In genomic region chr13:54072526-54073057, GRCm38 (mm10) we compare ENCODE assay signal across 9 mouse cellular contexts. TPM values are rescaled to one million over a fixed set of nuclear protein-coding genes. Genes with fewer than 3 reads are reported as not detected.
DNase-seq lines count a peak whose midpoint lies in the region; ATAC-seq and TF ChIP-seq lines count a peak whose summit lies in the region.
"Had no signal": no experiment of that assay in that cellular context is flagged by ENCODE, and none has a peak within 500 bp of the region (broad histone marks: within the 10 kb centered on the region; RNA-seq: fewer than 3 reads in every experiment).

No protein-coding gene starts in this region.

- H3K4me2 ChIP-seq in embryonic facial prominence, embryonic 15.5 days (replicated peaks): peak overlapping the region; percentile 79
- peak overlapping the region; percentile 65 for H3K4me2 ChIP-seq in kidney, postnatal 0 days (ENCODE audit: low read length)
- H3K4me2 ChIP-seq in stomach, embryonic 14.5 days (replicated peaks; ENCODE audit: low read depth, low read length): peak overlapping the region; percentile 74

- TF ChIP-seq CTCF in spleen, adult 2 months (IDR thresholded peaks at IDR 0.05; ENCODE audit: extremely low read depth, insufficient read depth, insufficient read length, insufficient replicate concordance): no peak
- no peak for TF ChIP-seq CTCF in kidney, postnatal 0 days (IDR thresholded peaks at IDR 0.05; ENCODE audit: low read depth)

- no peak for TF ChIP-seq POLR2A in spleen, adult 2 months (IDR thresholded peaks at IDR 0.05; ENCODE audit: low read depth, low read length)

- H3K27ac ChIP-seq in spleen, adult 2 months (ENCODE audit: insufficient read depth, low read length): no peak overlapping the region
- no peak overlapping the region for H3K27ac ChIP-seq in embryonic facial prominence, embryonic 15.5 days (replicated peaks)
- peak overlapping the region; percentile 89 for H3K27ac ChIP-seq in kidney, postnatal 0 days
- peak overlapping the region; percentile 69 for H3K27ac ChIP-seq in stomach, embryonic 14.5 days (ENCODE audit: low read length)

- DNase-seq in spleen, adult 2 months (ENCODE audit: low read depth in 1 of 2, low spot score in 2 of 2): no peak
- no peak for DNase-seq in spleen, postnatal 14 days (ENCODE audit: low spot score in 2 of 2)
- DNase-seq in kidney, postnatal 0 days (ENCODE audit: low spot score): no peak
- no peak for DNase-seq in left cerebral cortex, adult 18-20 months (ENCODE audit: low spot score in 2 of 2)
- no peak for DNase-seq in spleen, postnatal 36 days (ENCODE audit: low spot score in 2 of 2)

- 0 out of 2 replicates have a peak overlapping the region, but pooled peaks have one; percentile 59 for H3K9ac ChIP-seq in embryonic facial prominence, embryonic 15.5 days
- peak overlapping the region; percentile 88; the same call in 1 of the 2 replicates for H3K9ac ChIP-seq in kidney, postnatal 0 days (ENCODE audit: low read depth, low read length)
- peak overlapping the region; percentile 78 for H3K9ac ChIP-seq in stomach, embryonic 14.5 days (replicated peaks; ENCODE audit: low read depth, low read length)

- peak overlapping the region; percentile 67 for H3K4me3 ChIP-seq in spleen, adult 2 months (ENCODE audit: extremely low read depth, insufficient read depth, insufficient read length)
- H3K4me3 ChIP-seq in embryonic facial prominence, embryonic 15.5 days (replicated peaks): peak overlapping the region; percentile 79
- peak overlapping the region; percentile 87 for H3K4me3 ChIP-seq in kidney, postnatal 0 days (replicated peaks; ENCODE audit: low read depth, low read length)
- H3K4me3 ChIP-seq in stomach, embryonic 14.5 days (ENCODE audit: low read depth, low read length): peak overlapping the region; percentile 73

- H3K4me1 ChIP-seq in spleen, adult 2 months (ENCODE audit: control insufficient read depth, insufficient read depth, insufficient read length): peaks cover 3% of the 10 kb centered on the region; the same call in 1 of the 2 replicates
- H3K4me1 ChIP-seq in embryonic facial prominence, embryonic 15.5 days: no peaks in the 10 kb centered on the region
- H3K4me1 ChIP-seq in kidney, postnatal 0 days (replicated peaks; ENCODE audit: insufficient read depth, low read length): no peaks in the 10 kb centered on the region
- H3K4me1 ChIP-seq in stomach, embryonic 14.5 days (ENCODE audit: control insufficient read depth, insufficient read depth, low read length): 0 out of 2 replicates have a peak, but pooled peaks cover 5% of the 10 kb centered on the region

- no peak for ATAC-seq in embryonic facial prominence, embryonic 15.5 days (ENCODE audit: insufficient number of reproducible peaks, low FRiP score, low TSS enrichment, low read depth)
- no peak for ATAC-seq in kidney, postnatal 0 days (replicated peaks; ENCODE audit: low FRiP score, low read depth)
- no peak for ATAC-seq in stomach, embryonic 14.5 days (ENCODE audit: insufficient number of reproducible peaks, insufficient read depth, low FRiP score, low read depth)
- ATAC-seq in megakaryocyte-erythroid progenitor cell, adult 5-6 weeks (replicated peaks; ENCODE audit: low FRiP score, low TSS enrichment, poor library complexity, severe bottlenecking): no peak

- 30% methylated on average over 10 of the region's 10 CpGs for WGBS in spleen, adult 2 months
- WGBS in embryonic facial prominence, embryonic 15.5 days: 31% methylated on average over 10 of the region's 10 CpGs
- WGBS in kidney, postnatal 0 days: 22% methylated on average over 10 of the region's 10 CpGs
- 27% methylated on average over 10 of the region's 10 CpGs for WGBS in stomach, embryonic 14.5 days

- no peaks in the 10 kb centered on the region for H3K9me3 ChIP-seq in embryonic facial prominence, embryonic 15.5 days (replicated peaks)
- H3K9me3 ChIP-seq in kidney, postnatal 0 days (replicated peaks; ENCODE audit: low read length): no peaks in the 10 kb centered on the region
- no peaks in the 10 kb centered on the region for H3K9me3 ChIP-seq in stomach, embryonic 14.5 days (ENCODE audit: control insufficient read depth, low read depth, low read length)

- H3K27me3 ChIP-seq in spleen, adult 2 months (ENCODE audit: control insufficient read depth, insufficient read depth, low read length): no peaks in the 10 kb centered on the region
- no peaks in the 10 kb centered on the region for H3K27me3 ChIP-seq in embryonic facial prominence, embryonic 15.5 days
- H3K27me3 ChIP-seq in kidney, postnatal 0 days (ENCODE audit: insufficient read depth, low read length): no peaks in the 10 kb centered on the region
- H3K27me3 ChIP-seq in stomach, embryonic 14.5 days (ENCODE audit: control insufficient read depth, insufficient read depth, low read length): no peaks in the 10 kb centered on the region

- H3K36me3 ChIP-seq in spleen, adult 2 months (ENCODE audit: control insufficient read depth, insufficient read depth, low read length): no peaks in the 10 kb centered on the region
- H3K36me3 ChIP-seq in embryonic facial prominence, embryonic 15.5 days: no peaks in the 10 kb centered on the region
- H3K36me3 ChIP-seq in kidney, postnatal 0 days (ENCODE audit: insufficient read depth, low read length): no peaks in the 10 kb centered on the region
- 0 out of 2 replicates have a peak, but pooled peaks cover 5% of the 10 kb centered on the region for H3K36me3 ChIP-seq in stomach, embryonic 14.5 days (ENCODE audit: control insufficient read depth, insufficient read depth, low read length)

RNA-seq across cellular contexts. Expression of gene Sfxn1, which starts 0.9 kb away (rescaled TPM):
- polyA plus RNA-seq in spleen, adult 2 months (2012; rRNA removed): 8.7 and 8.9 TPM in 2 replicates
- polyA plus RNA-seq in embryonic facial prominence, embryonic 15.5 days (2015; fragmentation: Nextera tagmentation; extraction: Ambion mirVana): 43.8 and 44.6 TPM in 2 replicates
- polyA plus RNA-seq in kidney, postnatal 0 days (2015; fragmentation: Nextera tagmentation; extraction: Ambion mirVana): 106 and 117 TPM in 2 replicates
- polyA plus RNA-seq in stomach, embryonic 14.5 days (2014; fragmentation: Nextera tagmentation; extraction: Ambion mirVana): 67.0 and 74.9 TPM in 2 replicates
- total RNA-seq in left cerebral cortex, adult 18-20 months (2021): 10 to 100 TPM; 47.3 to 50.5 TPM
- total RNA-seq in megakaryocyte-erythroid progenitor cell, adult 5-6 weeks (2014; fragmentation: Nextera tagmentation): 178 and 185 TPM in 2 replicates
- total RNA-seq in megakaryocyte-erythroid progenitor cell, adult 5-6 weeks (2017): 111 and 153 TPM in 2 replicates

RNA-seq across cellular contexts. Expression of gene Drd1, which starts 17.1 kb away (rescaled TPM):
- polyA plus RNA-seq in spleen, adult 2 months (2012; rRNA removed): 0.02 TPM in 1 of 2 replicates, not detected in the other
- 0.95 and 1.0 TPM in 2 replicates for polyA plus RNA-seq in embryonic facial prominence, embryonic 15.5 days (2015; fragmentation: Nextera tagmentation; extraction: Ambion mirVana)
- 0.14 and 0.33 TPM in 2 replicates for polyA plus RNA-seq in kidney, postnatal 0 days (2015; fragmentation: Nextera tagmentation; extraction: Ambion mirVana)
- polyA plus RNA-seq in stomach, embryonic 14.5 days (2014; fragmentation: Nextera tagmentation; extraction: Ambion mirVana): 0.16 and 0.25 TPM in 2 replicates
- total RNA-seq in left cerebral cortex, adult 18-20 months (2021): 10 to 100 TPM; 38.5 to 52.1 TPM
- total RNA-seq in megakaryocyte-erythroid progenitor cell, adult 5-6 weeks (2014; fragmentation: Nextera tagmentation): not detected in 2 replicates
- not detected in 2 replicates for total RNA-seq in megakaryocyte-erythroid progenitor cell, adult 5-6 weeks (2017)
- total RNA-seq: hematopoietic stem cell, adult 5-6 weeks had no signal

Comparison
In these comparisons a context has a peak if more than half of its experiments do, and no peak if none do; other contexts are left out.
1. H3K27ac ChIP-seq: peak in kidney, postnatal 0 days (single experiment) and stomach, embryonic 14.5 days (single experiment); none in spleen, adult 2 months (single experiment) and embryonic facial prominence, embryonic 15.5 days (single experiment).
2. Peak in every context shown above with its lines, with median percentiles within 50 percentile points of each other: H3K4me3 ChIP-seq, H3K4me2 ChIP-seq and H3K9ac ChIP-seq.